Mouse (Mus musculus): ENCODE results near the gene Slc45a3. TPM values are rescaled to one million over a fixed set of nuclear protein-coding genes. Genes with fewer than 3 reads are reported as not detected.
A peak's percentile ranks its signal among the peaks of the same experiment; 100 is the strongest.

Slc45a3 gene
- polyA plus RNA-seq, 1 experiment from 2014 or later: 30.2 TPM

DNA sequence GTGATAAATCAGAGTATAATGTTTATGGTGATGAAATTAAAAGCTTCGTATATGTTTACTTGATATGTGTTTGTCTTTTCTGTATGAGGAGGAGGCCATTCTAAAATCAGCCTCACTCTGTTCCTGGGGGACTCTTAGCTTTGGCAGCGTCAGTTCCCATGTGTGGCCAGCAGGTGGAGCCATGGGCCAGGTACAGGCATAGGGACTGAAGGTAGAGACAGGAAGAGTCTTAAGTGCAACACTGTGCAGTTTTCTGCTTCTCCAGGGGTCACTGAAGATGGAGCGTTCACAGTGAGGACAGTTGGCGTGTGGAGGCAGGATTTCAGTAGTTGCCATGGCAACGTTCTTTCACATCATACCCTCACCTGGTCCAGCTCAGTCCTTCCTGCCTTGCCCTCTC, 20.1 kb downstream of the Slc45a3 start:
- H3K9ac ChIP-seq (replicated peaks): no peak overlapping the region
- no peaks in the 10 kb centered on the region for H3K27me3 ChIP-seq
- peak; percentile 20; the same call in 1 of the 2 replicates for ATAC-seq (ENCODE audit: low FRiP score, low read depth)
- H3K9me3 ChIP-seq: no peaks in the 10 kb centered on the region
- WGBS: 21% methylated on average over 5 of the region's 5 CpGs
- no peak overlapping the region for H3K4me2 ChIP-seq (replicated peaks)
- H3K36me3 ChIP-seq: peaks cover 17% of the 10 kb centered on the region
- H3K4me3 ChIP-seq: no peak overlapping the region
- H3K4me1 ChIP-seq: no peaks in the 10 kb centered on the region
- no peak overlapping the region for H3K27ac ChIP-seq (replicated peaks)

DNA sequence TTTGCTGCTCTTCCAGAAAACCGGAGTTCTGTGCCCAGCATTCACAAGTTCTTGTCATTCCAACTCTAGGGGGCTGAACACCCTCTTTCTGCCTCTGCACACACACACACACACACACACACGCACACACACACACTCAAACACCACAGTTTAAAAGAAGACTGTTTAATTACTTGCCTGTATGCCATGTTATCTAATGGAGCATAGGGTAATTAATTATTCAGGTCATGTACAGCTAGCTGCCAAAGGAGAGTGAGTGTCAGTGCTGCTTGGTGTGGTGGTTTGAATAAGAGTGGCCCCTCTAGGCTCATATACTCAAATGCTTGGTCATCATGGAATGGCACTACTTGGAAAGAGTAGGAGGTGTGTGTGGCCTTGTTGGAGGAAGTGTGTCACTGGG, 21.0 kb downstream of the Slc45a3 start:
- Histone ChIP-seq H3K27ac (replicated peaks) (no peak overlapping the region), H3K9ac (replicated peaks) (no peak overlapping the region), H3K27me3 (no peaks in the 10 kb centered on the region), H3K9me3 (no peaks in the 10 kb centered on the region), H3K4me3 (no peak overlapping the region), H3K4me1 (no peaks in the 10 kb centered on the region), H3K4me2 (replicated peaks) (no peak overlapping the region), H3K36me3 (peaks cover 8% of the 10 kb centered on the region)
- 90% methylated on average over 2 of the region's 2 CpGs for WGBS
- ATAC-seq (ENCODE audit: low FRiP score, low read depth): no peak

DNA sequence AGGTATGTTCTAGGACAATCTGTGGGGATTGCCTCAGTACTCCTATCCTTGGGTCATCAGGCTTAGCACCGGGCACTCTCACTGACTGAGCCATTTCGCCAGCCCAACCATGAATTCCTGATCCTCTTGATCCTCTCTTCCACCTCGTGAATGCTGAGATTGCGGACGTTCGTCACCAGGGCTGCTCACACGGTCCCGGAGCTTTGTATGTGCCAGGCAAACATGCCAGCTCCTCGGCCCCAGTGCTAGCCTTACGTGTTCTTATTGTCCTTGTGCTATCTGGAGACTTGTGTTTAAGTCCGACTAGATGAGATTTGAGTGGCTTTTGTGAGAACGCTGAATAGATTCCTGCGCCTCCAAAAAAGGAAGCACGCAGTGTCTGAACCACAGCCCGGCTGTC, 24.7 kb downstream of the Slc45a3 start:
- H3K27ac ChIP-seq (replicated peaks): no peak overlapping the region; the same call in 1 of the 2 replicates
- no peak overlapping the region for H3K4me2 ChIP-seq (replicated peaks)
- ATAC-seq (ENCODE audit: low FRiP score, low read depth): no peak
- peaks cover 4% of the 10 kb centered on the region for H3K36me3 ChIP-seq
- no peak overlapping the region for H3K4me3 ChIP-seq
- WGBS: 60% methylated on average over 15 of the region's 15 CpGs
- no peaks in the 10 kb centered on the region for H3K4me1 ChIP-seq
- H3K9ac ChIP-seq (replicated peaks): no peak overlapping the region
- no peaks in the 10 kb centered on the region for H3K9me3 ChIP-seq
- no peaks in the 10 kb centered on the region for H3K27me3 ChIP-seq

DNA sequence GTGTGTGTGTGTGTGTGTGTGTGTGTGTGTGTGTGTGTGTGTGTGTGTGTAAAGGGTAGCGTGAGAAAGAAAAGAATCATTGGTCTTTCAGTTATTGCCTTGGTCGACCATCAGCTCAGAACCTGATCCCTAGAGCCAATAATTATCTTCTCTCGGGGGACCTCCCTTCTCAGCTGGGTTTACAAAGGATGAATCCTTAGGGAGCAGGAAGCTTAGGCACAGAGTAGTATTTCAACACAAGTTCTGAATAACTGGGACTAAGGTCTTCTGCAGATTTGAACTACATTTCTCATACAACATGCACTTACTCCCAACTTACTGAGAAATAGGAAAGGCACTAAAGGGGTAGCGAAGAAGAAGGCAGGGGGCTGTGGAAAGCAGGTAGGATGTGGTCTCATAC, 26.7 kb downstream of the Slc45a3 start:
- no peaks in the 10 kb centered on the region for H3K27me3 ChIP-seq
- H3K4me1 ChIP-seq: no peaks in the 10 kb centered on the region
- no peak overlapping the region for H3K9ac ChIP-seq (replicated peaks)
- peaks cover 4% of the 10 kb centered on the region for H3K36me3 ChIP-seq
- H3K9me3 ChIP-seq: no peaks in the 10 kb centered on the region
- H3K27ac ChIP-seq (replicated peaks): no peak overlapping the region
- no peak for ATAC-seq (ENCODE audit: low FRiP score, low read depth)
- no peak overlapping the region for H3K4me3 ChIP-seq
- no peak overlapping the region for H3K4me2 ChIP-seq (replicated peaks)
- WGBS: 79% methylated on average over 3 of the region's 4 CpGs

DNA sequence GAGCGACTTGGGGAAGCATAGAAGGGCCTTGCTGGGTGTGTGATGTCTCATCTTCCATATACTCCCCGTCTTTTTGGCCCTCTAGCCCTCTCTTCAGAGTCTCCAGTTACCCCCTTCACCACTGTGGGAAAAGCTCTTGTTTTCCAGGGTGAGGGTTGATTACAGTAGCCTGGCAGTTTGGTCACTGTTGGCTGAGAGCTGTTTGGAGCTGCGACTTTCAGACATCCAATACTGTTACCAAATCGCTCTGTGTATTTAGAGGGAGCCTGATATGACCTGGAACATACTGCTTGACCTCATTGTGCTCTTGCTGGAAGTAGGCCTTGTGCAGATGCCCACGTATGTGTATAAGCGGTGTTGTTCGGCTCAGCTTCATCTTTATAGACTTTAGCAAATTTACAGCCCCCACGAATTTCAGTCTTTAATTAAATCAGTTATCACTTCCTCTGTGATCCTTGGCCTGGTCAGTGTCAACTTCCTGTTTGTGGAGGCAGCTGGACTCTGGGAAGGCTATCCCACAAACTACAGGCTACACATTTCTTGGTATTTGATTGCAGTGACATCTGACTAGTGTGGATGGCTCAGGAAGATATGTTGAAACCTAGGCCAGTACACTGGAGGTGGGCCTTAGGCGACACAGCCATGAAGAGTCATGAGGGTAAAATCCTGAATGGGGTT, 27.5 kb downstream of the Slc45a3 start:
- no peaks in the 10 kb centered on the region for H3K4me1 ChIP-seq
- 92% methylated on average over 9 of the region's 9 CpGs for whole genome bisulfite sequencing
- H3K9me3 ChIP-seq: 0 out of 2 replicates have a peak, but pooled peaks cover 2% of the 10 kb centered on the region
- H3K36me3 ChIP-seq: peaks cover 4% of the 10 kb centered on the region
- H3K9ac ChIP-seq (replicated peaks): no peak overlapping the region
- no peaks in the 10 kb centered on the region for H3K27me3 ChIP-seq
- no peak overlapping the region for H3K27ac ChIP-seq (replicated peaks)
- no peak overlapping the region for H3K4me3 ChIP-seq
- ATAC-seq (ENCODE audit: low FRiP score, low read depth): no peak
- no peak overlapping the region for H3K4me2 ChIP-seq (replicated peaks)

DNA sequence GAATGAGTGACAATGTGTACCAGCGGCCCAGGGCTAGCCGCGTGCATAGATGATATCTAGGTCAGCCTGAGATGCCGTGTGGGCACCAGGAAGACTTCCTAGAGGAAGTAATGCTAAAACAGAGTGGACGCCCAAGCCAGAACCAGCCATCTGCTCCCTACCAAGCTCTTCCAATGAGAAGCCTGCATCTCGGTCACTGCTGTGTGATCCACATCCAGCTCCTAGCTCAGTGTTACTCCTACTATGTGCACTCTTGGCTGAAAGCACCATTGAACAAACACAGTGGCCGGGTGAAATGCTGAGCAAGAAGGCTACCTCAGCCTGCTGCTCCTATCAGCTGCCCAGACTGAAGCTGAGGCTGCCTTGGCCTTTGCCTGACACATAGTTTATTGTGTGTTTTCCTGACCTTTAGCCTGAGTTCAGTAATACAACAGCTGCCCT, 29.8 kb downstream of the Slc45a3 start:
- Histone ChIP-seq H3K9me3 (0 out of 2 replicates have a peak, but pooled peaks cover 2% of the 10 kb centered on the region), H3K4me3 (no peak overlapping the region)
- no peak for ATAC-seq (ENCODE audit: low FRiP score, low read depth)

DNA sequence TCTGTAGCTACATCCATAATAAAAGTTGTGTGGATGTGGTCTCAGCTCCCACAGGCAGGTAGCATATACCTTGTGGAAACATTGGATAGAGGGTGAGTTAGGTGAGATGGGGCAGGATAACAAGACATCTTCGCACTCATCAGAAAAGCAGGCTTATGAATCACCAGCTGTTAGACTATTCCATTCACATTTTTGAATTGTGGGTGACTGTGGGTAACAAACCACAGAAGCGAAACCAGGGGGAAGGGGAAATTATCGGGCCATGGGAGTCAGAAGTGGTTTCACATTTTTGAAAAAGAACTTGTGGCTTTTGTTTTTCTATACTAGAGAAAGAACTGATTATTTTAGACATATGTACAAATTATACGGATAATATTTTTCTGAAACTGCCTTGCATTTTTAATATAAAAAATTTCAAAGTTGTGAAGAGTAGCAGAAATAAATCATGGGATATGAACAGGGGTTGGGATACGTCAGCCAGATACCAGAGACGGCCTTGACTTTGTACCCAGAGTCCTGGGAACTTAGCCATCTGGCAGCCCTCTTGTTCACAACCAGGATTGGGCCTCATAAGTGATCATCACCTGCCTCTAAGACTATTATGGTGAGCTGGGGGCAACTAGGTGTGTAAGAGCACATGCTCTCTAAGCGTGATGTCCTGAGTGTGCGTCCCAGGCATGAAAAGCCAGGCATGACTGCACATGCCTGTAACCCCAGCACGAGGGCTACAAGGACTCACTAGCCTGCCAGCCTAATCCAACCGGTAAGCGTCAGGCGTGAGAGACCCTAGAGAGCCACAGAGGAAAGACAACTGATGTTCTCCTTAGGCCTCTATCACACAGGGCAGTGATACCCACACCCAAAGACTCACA, 30.6 kb downstream of the Slc45a3 start:
- no peak overlapping the region for H3K27ac ChIP-seq (replicated peaks)
- H3K9ac ChIP-seq (replicated peaks): no peak overlapping the region
- H3K9me3 ChIP-seq: 0 out of 2 replicates have a peak, but pooled peaks cover 2% of the 10 kb centered on the region
- H3K4me1 ChIP-seq: no peaks in the 10 kb centered on the region
- ATAC-seq (ENCODE audit: low FRiP score, low read depth): no peak
- H3K27me3 ChIP-seq: no peaks in the 10 kb centered on the region
- no peak overlapping the region for H3K4me2 ChIP-seq (replicated peaks)
- H3K36me3 ChIP-seq: no peaks in the 10 kb centered on the region
- WGBS: 92% methylated on average over 12 of the region's 12 CpGs
- H3K4me3 ChIP-seq: no peak overlapping the region

More for the DNA sequence above, 29.8 kb downstream of the Slc45a3 start:
- WGBS: 86% methylated on average over 7 of the region's 7 CpGs
- Histone ChIP-seq H3K4me1 (no peaks in the 10 kb centered on the region), H3K4me2 (replicated peaks) (no peak overlapping the region), H3K27ac (replicated peaks) (no peak overlapping the region), H3K36me3 (no peaks in the 10 kb centered on the region), H3K27me3 (no peaks in the 10 kb centered on the region), H3K9ac (replicated peaks) (no peak overlapping the region)

DNA sequence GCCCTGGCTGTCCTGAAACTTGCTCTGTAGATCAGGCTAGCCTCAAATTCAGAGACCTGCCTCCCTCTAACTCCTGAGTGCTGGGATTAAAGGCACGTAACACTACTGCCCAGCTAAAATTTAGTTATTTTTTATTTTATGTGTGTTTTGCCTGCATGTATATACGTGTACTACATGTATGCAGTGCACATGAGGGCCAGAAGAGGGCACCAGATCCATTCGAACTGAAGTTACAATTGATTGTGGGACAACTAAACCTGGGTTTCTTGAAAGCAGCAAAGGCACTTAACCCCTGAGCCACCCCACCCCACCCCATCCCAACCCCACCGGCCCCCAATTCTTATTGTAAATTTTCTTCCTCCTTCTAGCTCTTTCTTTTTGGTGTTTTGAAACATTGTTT, 32.3 kb downstream of the Slc45a3 start:
- Histone ChIP-seq H3K27ac (replicated peaks) (no peak overlapping the region), H3K27me3 (no peaks in the 10 kb centered on the region), H3K36me3 (no peaks in the 10 kb centered on the region), H3K9ac (replicated peaks) (no peak overlapping the region), H3K4me2 (replicated peaks) (no peak overlapping the region), H3K9me3 (0 out of 2 replicates have a peak, but pooled peaks cover 2% of the 10 kb centered on the region), H3K4me1 (no peaks in the 10 kb centered on the region), H3K4me3 (no peak overlapping the region)
- ATAC-seq (ENCODE audit: low FRiP score, low read depth): no peak
- WGBS: 19% methylated on average over 4 of the region's 4 CpGs

DNA sequence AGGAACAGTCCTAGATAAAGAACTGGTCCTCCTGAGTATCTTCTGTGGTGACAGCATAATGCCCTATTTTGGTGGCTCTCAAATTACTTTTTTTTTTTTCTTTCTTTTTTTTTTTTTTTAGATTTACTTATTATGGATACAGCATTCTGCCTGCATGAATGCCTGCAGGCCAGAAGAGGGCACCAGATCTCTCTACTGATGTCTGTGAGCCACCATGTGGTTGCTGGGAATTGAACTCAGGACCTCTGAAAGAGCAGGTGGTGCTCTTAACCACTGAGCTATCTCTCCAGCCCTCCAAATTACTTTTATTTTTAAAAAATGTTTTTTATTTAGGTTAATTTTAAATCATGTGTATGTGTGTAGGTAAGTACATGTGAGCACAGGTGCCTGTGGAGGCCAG, 37.7 kb downstream of the Slc45a3 start:
- no peak for ATAC-seq (ENCODE audit: low FRiP score, low read depth)
- Histone ChIP-seq H3K4me1 (no peaks in the 10 kb centered on the region), H3K27ac (replicated peaks) (no peak overlapping the region), H3K27me3 (no peaks in the 10 kb centered on the region; the same call in 1 of the 2 replicates), H3K36me3 (no peaks in the 10 kb centered on the region), H3K4me2 (replicated peaks) (no peak overlapping the region), H3K4me3 (no peak overlapping the region), H3K9me3 (no peaks in the 10 kb centered on the region), H3K9ac (replicated peaks) (no peak overlapping the region)

DNA sequence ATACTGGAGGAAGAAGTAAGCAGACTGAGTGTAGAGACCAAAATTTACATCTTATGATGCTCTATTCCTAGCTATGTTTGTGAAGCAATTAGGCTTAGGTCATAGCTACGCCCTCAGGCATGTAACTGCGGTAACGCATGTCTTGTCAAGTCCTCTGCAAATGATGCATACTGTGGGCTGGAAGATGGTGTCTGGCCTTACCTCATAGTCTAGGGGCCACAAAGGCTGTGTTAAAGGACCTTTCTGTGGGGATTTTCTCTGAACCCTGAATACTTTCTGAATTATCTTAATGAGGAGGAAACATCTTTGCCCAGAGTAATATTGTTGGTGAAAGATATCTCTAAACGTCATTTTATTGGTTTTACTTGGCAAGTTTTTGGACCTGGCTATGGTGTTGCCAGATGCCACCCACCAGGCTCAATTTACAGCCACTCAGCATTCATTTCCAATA, 39.1 kb downstream of the Slc45a3 start:
- peaks cover 5% of the 10 kb centered on the region; the same call in 1 of the 2 replicates for H3K4me1 ChIP-seq
- H3K4me3 ChIP-seq: no peak overlapping the region
- WGBS: 90% methylated on average over 4 of the region's 4 CpGs
- H3K36me3 ChIP-seq: no peaks in the 10 kb centered on the region
- H3K4me2 ChIP-seq (replicated peaks): no peak overlapping the region
- no peak overlapping the region for H3K27ac ChIP-seq (replicated peaks)
- no peaks in the 10 kb centered on the region for H3K9me3 ChIP-seq
- no peak for ATAC-seq (ENCODE audit: low FRiP score, low read depth)
- H3K27me3 ChIP-seq: no peaks in the 10 kb centered on the region; the same call in 1 of the 2 replicates
- no peak overlapping the region for H3K9ac ChIP-seq (replicated peaks)

DNA sequence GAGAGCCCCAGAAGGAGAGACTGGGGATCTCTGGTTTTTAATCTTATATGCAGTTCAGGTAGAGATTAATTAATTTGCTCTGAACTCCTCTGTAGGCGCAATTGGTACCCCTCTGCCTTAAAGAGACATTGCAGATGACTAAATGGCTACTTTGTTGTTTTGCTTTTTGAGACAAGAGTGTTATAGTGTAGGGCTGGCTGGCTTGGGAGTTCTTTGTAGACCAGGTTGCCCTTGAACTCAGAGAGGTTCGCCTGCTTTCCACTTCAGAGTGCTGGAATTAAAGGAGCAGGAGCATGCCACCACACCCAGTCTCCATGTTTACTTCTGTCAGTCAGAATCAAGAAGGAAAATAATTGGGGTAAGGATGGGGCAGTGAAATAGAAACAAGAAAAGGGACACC, 40.3 kb downstream of the Slc45a3 start:
- peaks cover 5% of the 10 kb centered on the region; the same call in 1 of the 2 replicates for H3K4me1 ChIP-seq
- H3K9me3 ChIP-seq: no peaks in the 10 kb centered on the region
- H3K36me3 ChIP-seq: no peaks in the 10 kb centered on the region
- no peak overlapping the region for H3K9ac ChIP-seq (replicated peaks)
- H3K4me3 ChIP-seq: no peak overlapping the region
- 73% methylated on average over 2 of the region's 2 CpGs for WGBS
- no peak overlapping the region for H3K4me2 ChIP-seq (replicated peaks)
- H3K27me3 ChIP-seq: no peaks in the 10 kb centered on the region; the same call in 1 of the 2 replicates
- H3K27ac ChIP-seq (replicated peaks): no peak overlapping the region
- ATAC-seq (ENCODE audit: low FRiP score, low read depth): no peak

DNA sequence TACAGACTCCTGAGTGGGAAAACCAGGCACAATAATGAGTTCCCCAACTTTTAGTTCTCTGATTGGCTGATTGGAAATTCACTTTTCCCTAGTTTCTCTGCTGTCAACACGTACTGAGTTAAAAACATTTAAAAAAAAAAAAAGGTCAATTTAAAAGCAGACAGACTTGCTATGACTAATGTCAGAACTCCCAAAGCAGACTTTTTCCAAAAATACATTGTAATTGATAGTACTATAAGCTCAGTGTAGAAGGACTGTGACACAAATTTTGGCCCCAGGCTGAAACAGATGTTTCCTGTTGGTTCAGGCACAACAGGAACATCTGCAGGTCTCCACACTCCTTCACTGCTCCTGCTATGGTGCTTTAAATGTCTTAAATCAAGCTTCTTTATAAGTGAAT, 41.0 kb downstream of the Slc45a3 start:
- no peak overlapping the region for H3K27ac ChIP-seq (replicated peaks)
- WGBS: 78% methylated on average over 1 of the region's 1 CpGs
- no peak for ATAC-seq (ENCODE audit: low FRiP score, low read depth)
- no peaks in the 10 kb centered on the region; the same call in 1 of the 2 replicates for H3K27me3 ChIP-seq
- H3K36me3 ChIP-seq: no peaks in the 10 kb centered on the region
- peaks cover 9% of the 10 kb centered on the region for H3K4me1 ChIP-seq
- H3K4me2 ChIP-seq (replicated peaks): no peak overlapping the region
- H3K9ac ChIP-seq (replicated peaks): no peak overlapping the region
- H3K9me3 ChIP-seq: no peaks in the 10 kb centered on the region
- H3K4me3 ChIP-seq: no peak overlapping the region

Measured in midbrain, embryonic 12.5 days (tissue).